Mouse (Mus musculus) liver, postnatal 0 days (tissue): ENCODE measurements around the gene Pdzd2. TPM values are rescaled to one million over a fixed set of nuclear protein-coding genes. Genes with fewer than 3 reads are reported as not detected.

Experiments used
- ATAC-seq: fragments of 200-750 bp; cut with Nextera tagmentation; 2 replicates; pipeline ENCODE4 v1.8.0; 2017; ENCODE audit warnings: mild to moderate bottlenecking, moderate library complexity
- DNase-seq: peaks from one replicate; pipeline ENCODE4 v3.0.0-alpha.2; 2016
- H3K27ac ChIP-seq: fragments of 300-500 bp; sonication (generic); 2 replicates; pipeline ENCODE4 v1.5.1; 2014; ENCODE audit warnings: antibody characterized with exemption, moderate library complexity, mild to moderate bottlenecking, low read depth
- H3K27me3 ChIP-seq: fragments of 300-500 bp; sonication (generic); 2 replicates; pipeline ENCODE4 v1.6.1; 2014; ENCODE audit warnings: low read length, control low read depth, mixed read lengths; ENCODE audit not compliant: insufficient read depth
- H3K36me3 ChIP-seq: fragments of 300-500 bp; sonication (generic); replicated peaks from 2 replicates; pipeline ENCODE4 v1.6.1; 2014; ENCODE audit warnings: mild to moderate bottlenecking, control low read depth, low read length, moderate library complexity, mixed read lengths; ENCODE audit not compliant: insufficient read depth
- H3K4me1 ChIP-seq: fragments of 300-500 bp; sonication (generic); 2 replicates; pipeline ENCODE4 v1.6.1; 2014; ENCODE audit warnings: antibody characterized with exemption, mild to moderate bottlenecking, control low read depth; ENCODE audit not compliant: insufficient read depth
- H3K4me2 ChIP-seq: fragments of 300-500 bp; sonication (generic); 2 replicates; pipeline ENCODE4 v1.6.1; 2014; ENCODE audit warnings: low read depth, mild to moderate bottlenecking, low read length, moderate library complexity, mixed read lengths
- H3K4me3 ChIP-seq: fragments of 300-500 bp; sonication (generic); 2 replicates; pipeline ENCODE4 v1.5.1; 2014; ENCODE audit warnings: low read depth, low read length
- H3K9ac ChIP-seq: fragments of 300-500 bp; sonication (generic); replicated peaks from 2 replicates; pipeline ENCODE4 v1.6.1; 2014; ENCODE audit warnings: mild to moderate bottlenecking, moderate library complexity
- H3K9me3 ChIP-seq: fragments of 300-500 bp; sonication (generic); 2 replicates; pipeline ENCODE4 v1.6.1; 2016; ENCODE audit warnings: mild to moderate bottlenecking, control low read depth, low read length, mixed read lengths
- CTCF ChIP-seq: sonication (generic); IDR thresholded peaks from 2 replicates; pipeline ENCODE4 v1.5.1; 2016; ENCODE audit warnings: antibody characterized with exemption, low read depth
- EP300 ChIP-seq: IDR thresholded peaks from 2 replicates; pipeline ENCODE4 v1.6.1; 2016; ENCODE audit warnings: antibody characterized with exemption, low read depth, mild to moderate bottlenecking
- WGBS: fragments of 180-500 bp; shearing (Covaris S2); extraction: QIAGEN DNeasy Blood & Tissue Kit; methylation state at CpG from one replicate; pipeline ENCODE4 v1.1.7; 2014; ENCODE audit not compliant: insufficient replicate concordance; 5-methylcytosine and 5-hydroxymethylcytosine counted together
- polyA plus RNA-seq: library from polyadenylated mRNA; unstranded; fragments of >200 nt; fragmentation: Nextera tagmentation; extraction: Ambion mirVana; gene quantifications from 2 replicates; pipeline ENCODE4 v1.2.1, GENCODE M21; 2015

Gene Pdzd2
- polyA plus RNA-seq, 1 experiment from 2014 or later = 1.3 TPM

DNA sequence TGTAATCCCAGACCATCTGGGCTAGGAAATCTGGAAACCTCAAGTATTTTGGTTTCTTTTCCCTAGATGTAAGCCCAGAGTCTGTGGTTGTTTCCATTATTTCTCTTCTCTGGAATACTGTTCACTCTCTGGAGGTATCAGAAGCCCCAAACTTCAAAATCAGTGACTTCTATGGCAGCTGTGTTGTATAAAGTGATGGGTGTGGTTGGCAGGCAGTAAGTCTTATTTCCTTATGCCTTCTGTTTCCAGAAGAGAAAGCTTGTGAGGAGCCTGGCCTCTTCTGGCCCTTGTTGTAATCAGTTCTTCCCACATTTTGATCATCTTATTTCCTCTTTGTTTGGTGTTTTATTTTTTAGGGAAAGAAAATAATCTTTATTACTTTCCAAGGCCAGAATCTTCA is 408.8 kb downstream of the Pdzd2 start:
- ATAC-seq = no peak
- Histone ChIP-seq H3K9ac (no peak overlapping the region), H3K4me2 (no peak overlapping the region), H3K36me3 (no peaks in the 10 kb centered on the region), H3K4me1 (peaks cover 16% of the 10 kb centered on the region), H3K27me3 (no peaks in the 10 kb centered on the region), H3K27ac (peak overlapping the region; percentile 37; the same call in 1 of the 2 replicates), H3K4me3 (no peak overlapping the region), H3K9me3 (no peaks in the 10 kb centered on the region)
- no peak for DNase-seq
- TF ChIP-seq EP300 (no peak), CTCF (no peak)

DNA sequence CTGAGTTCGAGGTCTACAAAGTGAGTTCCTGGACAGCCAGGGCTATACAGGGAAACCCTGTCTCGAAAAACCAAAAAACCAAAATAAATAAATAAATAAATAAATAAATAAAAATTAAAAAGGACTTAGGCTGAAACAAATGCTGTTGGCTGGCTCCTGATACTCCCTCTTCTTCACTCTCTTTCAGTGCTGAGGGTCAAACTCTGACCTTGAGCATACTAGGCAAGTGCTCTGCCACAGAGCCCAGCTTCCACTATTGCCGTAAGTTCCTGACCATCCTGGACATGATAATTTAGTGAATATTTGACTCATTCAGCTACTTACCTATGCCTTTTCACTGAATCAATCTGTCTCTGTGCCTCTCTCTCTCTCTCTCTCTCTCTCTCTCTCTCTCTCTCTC is 409.3 kb downstream of the Pdzd2 start:
- H3K36me3 ChIP-seq = no peaks in the 10 kb centered on the region
- H3K4me1 ChIP-seq = peaks cover 19% of the 10 kb centered on the region
- WGBS = 69% methylated on average over 3 of the region's 3 CpGs
- TF ChIP-seq CTCF = no peak
- TF ChIP-seq EP300 = no peak
- H3K4me2 ChIP-seq = no peak overlapping the region
- no peak overlapping the region for H3K9ac ChIP-seq
- no peak overlapping the region for H3K4me3 ChIP-seq
- ATAC-seq = no peak
- no peaks in the 10 kb centered on the region for H3K27me3 ChIP-seq
- no peaks in the 10 kb centered on the region for H3K9me3 ChIP-seq
- no peak for DNase-seq
- 0 out of 2 replicates have a peak overlapping the region, but pooled peaks have one; percentile 37 for H3K27ac ChIP-seq

DNA sequence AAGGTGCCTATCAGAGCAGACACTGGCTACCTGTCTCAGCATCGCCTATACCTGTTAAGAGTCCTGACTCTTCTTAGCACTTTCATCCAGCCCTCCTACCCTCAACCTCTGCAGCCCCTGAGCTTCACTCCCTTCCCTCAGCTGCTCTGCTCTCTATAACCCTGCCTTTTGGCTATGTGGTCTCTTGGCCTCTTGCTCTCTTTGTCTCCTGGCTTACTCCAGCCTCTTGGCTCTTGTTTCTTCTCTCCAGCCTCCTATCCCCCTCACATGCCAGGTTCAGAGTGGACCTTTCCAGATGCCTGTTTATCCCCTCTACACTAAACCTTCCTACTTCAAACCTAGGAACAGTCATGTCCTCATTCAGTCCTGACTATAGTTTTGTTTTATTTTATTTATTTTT is 415.4 kb downstream of the Pdzd2 start:
- Histone ChIP-seq H3K27ac (0 out of 2 replicates have a peak overlapping the region, but pooled peaks have one; percentile 25), H3K4me1 (peaks cover 27% of the 10 kb centered on the region), H3K9me3 (no peaks in the 10 kb centered on the region), H3K27me3 (0 out of 2 replicates have a peak, but pooled peaks cover 2% of the 10 kb centered on the region), H3K4me2 (peak overlapping the region; percentile 97; the same call in 1 of the 2 replicates), H3K9ac (no peak overlapping the region), H3K36me3 (0 out of 2 replicates have a peak, but pooled peaks cover 3% of the 10 kb centered on the region), H3K4me3 (no peak overlapping the region)
- no peak for DNase-seq
- WGBS = 88% methylated on average over 1 of the region's 1 CpGs
- ATAC-seq = no peak
- TF ChIP-seq CTCF (no peak), EP300 (no peak)

DNA sequence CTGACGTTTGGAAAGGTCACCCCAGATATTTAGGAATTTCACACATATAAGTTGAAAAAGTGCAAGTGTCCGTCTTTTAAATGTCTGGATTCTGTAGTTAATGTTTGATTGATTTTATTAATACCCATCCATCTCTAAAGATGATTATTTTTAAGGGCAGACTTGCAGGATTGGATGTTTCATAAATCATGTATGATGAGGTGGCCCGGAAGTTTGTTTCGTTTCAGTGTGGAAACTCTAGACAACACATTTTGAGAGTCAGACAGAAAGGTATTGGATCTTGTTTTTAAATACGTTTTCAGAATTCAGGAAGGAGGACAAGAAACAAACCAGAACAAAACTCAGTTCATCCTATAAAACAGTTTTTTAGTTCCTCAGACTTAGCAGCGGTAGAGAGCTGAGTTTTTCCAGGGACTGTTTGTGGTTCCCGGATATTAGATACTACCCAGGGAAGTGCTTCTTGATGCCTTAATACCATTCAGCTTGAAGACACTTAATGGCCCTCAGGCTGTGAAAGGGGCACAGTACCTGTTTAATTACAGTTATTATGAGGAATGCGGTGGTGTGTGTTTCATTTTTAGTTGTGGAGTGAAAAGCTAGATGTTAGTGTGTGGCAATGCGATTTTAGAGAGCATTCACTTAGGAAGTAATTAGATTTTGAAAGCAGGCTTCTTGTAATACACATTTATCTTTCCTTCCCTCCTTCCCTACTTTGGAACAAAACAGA is 416.9 kb downstream of the Pdzd2 start:
- 12% methylated on average over 9 of the region's 9 CpGs for WGBS
- DNase-seq = no peak
- TF ChIP-seq EP300 = no peak
- TF ChIP-seq CTCF = no peak
- Histone ChIP-seq H3K9ac (peak overlapping the region; percentile 95), H3K36me3 (0 out of 2 replicates have a peak, but pooled peaks cover 3% of the 10 kb centered on the region), H3K9me3 (no peaks in the 10 kb centered on the region), H3K4me1 (peaks cover 27% of the 10 kb centered on the region), H3K27me3 (0 out of 2 replicates have a peak, but pooled peaks cover 2% of the 10 kb centered on the region), H3K4me2 (peak overlapping the region; percentile 97), H3K4me3 (peak overlapping the region; percentile 93), H3K27ac (peak overlapping the region; percentile 93)
- ATAC-seq = no peak

DNA sequence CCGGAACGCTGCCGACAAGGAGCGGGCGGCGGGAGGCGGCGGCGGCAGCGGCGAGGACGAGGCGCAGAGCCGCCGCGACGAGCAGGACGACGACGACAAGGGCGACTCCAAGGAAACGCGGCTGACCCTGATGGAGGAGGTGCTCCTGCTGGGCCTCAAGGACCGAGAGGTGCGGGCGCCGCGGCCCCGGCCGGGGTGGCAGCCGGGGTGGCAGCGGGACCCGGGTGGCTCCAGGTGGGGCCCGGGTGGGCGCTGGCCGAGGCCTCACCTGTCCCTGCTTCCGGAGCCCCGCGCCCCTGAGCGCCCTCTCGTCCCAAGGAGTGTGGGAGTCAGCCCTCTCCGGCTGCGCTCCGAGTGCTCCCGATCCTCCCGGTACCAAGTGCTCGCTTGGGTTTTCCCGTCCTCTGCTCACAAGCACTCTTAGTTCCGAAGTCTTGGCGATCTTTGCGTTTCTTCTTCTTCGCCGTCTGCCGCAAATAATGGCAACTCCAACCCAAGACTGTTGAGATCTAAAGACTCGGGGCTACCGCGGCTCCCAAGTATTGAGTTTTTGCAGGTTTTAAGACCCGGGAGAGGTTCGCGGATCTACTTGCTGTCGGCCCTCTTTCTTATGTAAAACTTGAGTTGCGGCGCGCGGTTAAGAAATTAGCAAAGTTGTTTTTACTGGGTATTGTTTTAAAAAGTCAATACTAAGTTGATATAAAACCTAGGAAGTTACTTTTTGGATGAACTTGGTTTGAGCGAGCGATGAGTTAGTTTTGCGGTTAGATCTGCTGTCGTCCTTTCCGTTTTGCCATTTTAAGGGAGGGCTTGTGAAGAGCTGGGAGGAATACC is 417.7 kb downstream of the Pdzd2 start, which contains the start of gene 1810049J17Rik:
TSS of gene 1810049J17Rik (minus strand) at position 112 of the 834 bp plus-strand sequence.
- no peak for DNase-seq
- ATAC-seq = peak; percentile 33
- 0 out of 2 replicates have a peak, but pooled peaks cover 2% of the 10 kb centered on the region for H3K27me3 ChIP-seq
- 0 out of 2 replicates have a peak, but pooled peaks cover 3% of the 10 kb centered on the region for H3K36me3 ChIP-seq
- H3K4me3 ChIP-seq = peak within 1 kb of the TSS; percentile 93
- H3K9ac ChIP-seq = peak within 1 kb of the TSS; percentile 95
- no peaks in the 10 kb centered on the region for H3K9me3 ChIP-seq
- TF ChIP-seq EP300 = no peak
- no peak for TF ChIP-seq CTCF
- H3K4me1 ChIP-seq = peaks cover 23% of the 10 kb centered on the region
- H3K4me2 ChIP-seq = peak within 1 kb of the TSS; percentile 97
- WGBS = under 1% methylated on average over 53 of the region's 70 CpGs
- peak within 1 kb of the TSS; percentile 93 for H3K27ac ChIP-seq
